Mouse (Mus musculus): ENCODE measurements around the gene Zbtb48.

DNA sequence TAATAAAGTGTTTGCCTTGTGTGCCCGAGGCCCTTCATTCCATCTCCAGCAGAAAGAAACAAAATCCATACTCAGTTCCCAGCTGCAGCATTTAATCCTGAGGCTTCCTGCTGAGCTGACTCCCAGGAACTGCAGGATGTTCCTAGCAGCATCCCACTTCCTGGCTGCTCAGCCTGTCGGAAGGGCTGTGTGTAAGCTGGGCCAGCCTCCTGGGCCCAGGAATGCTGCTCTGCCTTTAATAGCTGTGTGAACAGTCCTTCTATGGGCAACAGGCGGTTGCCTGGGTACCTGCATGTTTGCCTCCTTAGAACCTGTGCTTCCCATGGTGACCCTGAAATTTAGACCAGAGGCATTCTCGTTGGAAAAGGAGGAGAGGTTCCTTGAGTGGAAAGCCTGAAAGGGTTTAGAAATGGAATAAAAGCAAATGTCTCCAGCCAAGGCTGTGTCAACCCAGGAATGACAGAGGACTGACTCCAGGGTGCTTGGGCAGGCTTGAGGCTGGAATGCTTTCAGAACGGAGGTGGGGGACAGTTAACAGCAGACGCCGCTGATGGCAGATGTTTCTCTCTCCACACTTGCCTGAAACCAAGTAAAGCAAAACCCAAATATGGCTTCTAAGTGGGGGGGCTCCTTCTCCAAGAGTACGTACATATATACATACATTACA is 19.9 kb downstream of the Zbtb48 start:
- TF ChIP-seq GATA1 (IDR thresholded peaks at IDR 0.05; ENCODE audit: borderline replicate concordance, low read length) (no peak), FLI1 (IDR thresholded peaks at IDR 0.05; ENCODE audit: low read length) (no peak)

All from megakaryocyte, embryonic 14.5 days (primary cell).